Mouse (Mus musculus) ES-E14 (cell line): ENCODE data around the gene Vmn2r83.

Experiments
- CHD2 ChIP-seq: IDR thresholded peaks from 2 replicates; pipeline ENCODE4 v1.6.1; 2014; ENCODE audit warnings: mild to moderate bottlenecking, low read depth, low read length, inconsistent platforms
- ZNF384 ChIP-seq: IDR thresholded peaks from 2 replicates; pipeline ENCODE4 v1.6.1; 2012; ENCODE audit warnings: low read depth, low read length, inconsistent platforms

DNA sequence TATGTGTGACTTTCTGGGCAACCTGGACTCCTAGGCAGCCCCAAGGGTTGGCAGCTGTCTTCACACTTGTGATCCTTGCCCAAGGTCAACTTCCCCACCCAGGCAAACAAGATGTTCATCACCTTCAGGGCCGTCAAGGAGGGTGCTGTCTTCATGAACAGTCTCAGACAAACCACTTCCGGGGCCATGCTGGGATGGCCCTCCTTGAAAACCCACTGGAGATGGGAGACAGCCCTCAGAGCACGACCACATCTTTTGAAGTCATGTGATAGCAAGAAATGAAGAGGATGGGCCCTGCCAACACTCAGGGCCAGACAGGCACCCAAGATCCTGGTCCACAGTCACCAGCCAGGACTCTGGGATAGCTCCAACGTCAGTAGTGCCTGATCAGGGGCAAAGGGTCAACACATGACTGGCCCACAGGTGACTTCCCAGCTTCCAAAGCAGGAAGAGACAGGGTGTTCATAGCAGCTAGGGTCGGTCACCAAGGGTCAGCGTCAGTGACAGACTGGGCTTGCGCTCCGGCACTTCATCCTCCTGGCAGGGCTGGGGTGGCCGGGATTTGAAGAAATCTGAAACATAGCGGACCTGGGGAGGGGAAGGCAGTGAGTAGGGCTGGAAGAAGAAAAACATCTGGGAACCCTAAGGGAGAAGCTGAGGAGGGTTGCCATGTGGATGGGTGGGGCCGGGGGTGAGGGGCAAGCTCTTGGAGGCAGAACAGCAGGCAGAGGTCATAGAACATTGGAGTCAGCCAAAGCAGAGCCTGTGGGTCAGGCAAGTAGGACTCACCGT is 58.3 kb downstream of the Vmn2r83 start:
- no peak for TF ChIP-seq CHD2
- TF ChIP-seq ZNF384 = no peak
